Mouse (Mus musculus) heart, embryonic 16.5 days (tissue): Measurements from ENCODE around the gene Abhd2. TPM values are rescaled to one million over a fixed set of nuclear protein-coding genes. Genes with fewer than 3 reads are reported as not detected.
A peak's percentile ranks its signal among the peaks of the same experiment; 100 is the strongest.

Experiments used
- ATAC-seq: fragments of 200-750 bp; cut with Nextera tagmentation; replicated peaks from 2 replicates; pipeline ENCODE4 v1.8.0; 2017; ENCODE audit warnings: moderate number of reproducible peaks; ENCODE audit not compliant: insufficient read depth, low FRiP score; ENCODE audit errors: extremely low read depth
- H3K27ac ChIP-seq: fragments of 300-500 bp; sonication (generic); 2 replicates; pipeline ENCODE4 v1.5.1; 2014; ENCODE audit warnings: mild to moderate bottlenecking, low read length, control low read depth, moderate library complexity
- H3K27me3 ChIP-seq: fragments of 300-500 bp; sonication (generic); 2 replicates; pipeline ENCODE4 v1.6.1; 2014; ENCODE audit warnings: low read length, mixed read lengths; ENCODE audit not compliant: control insufficient read depth, insufficient read depth
- H3K36me3 ChIP-seq: fragments of 300-500 bp; sonication (generic); 2 replicates; pipeline ENCODE4 v1.6.1; 2014; ENCODE audit not compliant: control insufficient read depth, insufficient read depth
- H3K4me1 ChIP-seq: fragments of 300-500 bp; sonication (generic); 2 replicates; pipeline ENCODE4 v1.6.1; 2014; ENCODE audit warnings: low read length, mixed read lengths; ENCODE audit not compliant: control insufficient read depth, insufficient read depth
- H3K4me2 ChIP-seq: fragments of 300-500 bp; sonication (generic); 2 replicates; pipeline ENCODE4 v1.6.1; 2014; ENCODE audit warnings: low read depth, mild to moderate bottlenecking, control low read depth, low read length
- H3K4me3 ChIP-seq: fragments of 300-500 bp; sonication (generic); 2 replicates; pipeline ENCODE4 v1.5.1; 2014; ENCODE audit warnings: mild to moderate bottlenecking, control low read depth, low read length
- H3K9ac ChIP-seq: fragments of 300-500 bp; sonication (generic); 2 replicates; pipeline ENCODE4 v1.6.1; 2014; ENCODE audit warnings: low read length, control low read depth
- H3K9me3 ChIP-seq: fragments of 300-500 bp; sonication (generic); replicated peaks from 2 replicates; pipeline ENCODE4 v1.6.1; 2016; ENCODE audit warnings: low read length; ENCODE audit not compliant: control insufficient read depth
- WGBS: fragments of 180-500 bp; shearing (Covaris S2); extraction: QIAGEN DNeasy Blood & Tissue Kit; methylation state at CpG from one replicate; pipeline ENCODE4 v1.1.7; 2014; 5-methylcytosine and 5-hydroxymethylcytosine counted together
- polyA plus RNA-seq: library from polyadenylated mRNA; unstranded; fragments of >200 nt; fragmentation: Nextera tagmentation; extraction: Ambion mirVana; gene quantifications from 2 replicates; pipeline ENCODE4 v1.2.1, GENCODE M21; 2015

The Abhd2 gene
- 4.1 and 4.9 TPM in 2 replicates for polyA plus RNA-seq

- peak; percentile 100 for ATAC-seq
- WGBS, result under 1% methylated on average over 54 of the region's 54 CpGs
Observed at GRCm38 (mm10) chr7:79272789-79273718, at the start of gene Abhd2. TSS of gene Abhd2 (plus strand) at chr7:79273199.

GRCm38 (mm10) chr7:79225477-79225876, 47.5 kb upstream of the Abhd2 start:
- no peak overlapping the region for H3K4me2 ChIP-seq
- H3K4me1 ChIP-seq, result peaks cover 7% of the 10 kb centered on the region
- no peak overlapping the region for H3K27ac ChIP-seq
- no peak overlapping the region for H3K9ac ChIP-seq
- no peak for ATAC-seq
- H3K4me3 ChIP-seq, result no peak overlapping the region
- H3K36me3 ChIP-seq, result no peaks in the 10 kb centered on the region
- 72% methylated on average over 8 of the region's 8 CpGs for WGBS
- no peaks in the 10 kb centered on the region for H3K9me3 ChIP-seq
- no peaks in the 10 kb centered on the region for H3K27me3 ChIP-seq

More at GRCm38 (mm10) chr7:79272789-79273718, at the start of gene Abhd2:
- Histone ChIP-seq H3K27me3 (no peaks in the 10 kb centered on the region), H3K4me3 (peak within 1 kb of the TSS; percentile 88), H3K27ac (peak within 1 kb of the TSS; percentile 68), H3K9ac (peak within 1 kb of the TSS; percentile 92), H3K4me2 (peak within 1 kb of the TSS; percentile 93), H3K4me1 (peaks cover 24% of the 10 kb centered on the region), H3K36me3 (no peaks in the 10 kb centered on the region), H3K9me3 (no peaks in the 10 kb centered on the region)

- no peak for ATAC-seq
- Histone ChIP-seq H3K4me3 (no peak overlapping the region), H3K4me2 (no peak overlapping the region), H3K27me3 (no peaks in the 10 kb centered on the region), H3K27ac (no peak overlapping the region), H3K9me3 (no peaks in the 10 kb centered on the region), H3K9ac (no peak overlapping the region), H3K36me3 (no peaks in the 10 kb centered on the region), H3K4me1 (peaks cover 4% of the 10 kb centered on the region; the same call in 1 of the 2 replicates)
- 82% methylated on average over 5 of the region's 5 CpGs for WGBS
Observed at GRCm38 (mm10) chr7:79226172-79226571, 46.8 kb upstream of the Abhd2 start.

GRCm38 (mm10) chr7:79226834-79227486, 46.0 kb upstream of the Abhd2 start:
- Histone ChIP-seq H3K36me3 (no peaks in the 10 kb centered on the region), H3K27me3 (no peaks in the 10 kb centered on the region), H3K9me3 (no peaks in the 10 kb centered on the region), H3K9ac (no peak overlapping the region), H3K4me2 (no peak overlapping the region), H3K27ac (no peak overlapping the region), H3K4me1 (no peaks in the 10 kb centered on the region), H3K4me3 (no peak overlapping the region)
- no peak for ATAC-seq
- WGBS, result 82% methylated on average over 6 of the region's 10 CpGs

GRCm38 (mm10) chr7:79228471-79228870, 44.5 kb upstream of the Abhd2 start:
- H3K4me3 ChIP-seq, result no peak overlapping the region

GRCm38 (mm10) chr7:79231577-79231976, 41.4 kb upstream of the Abhd2 start:
- H3K36me3 ChIP-seq, result no peaks in the 10 kb centered on the region
- H3K4me2 ChIP-seq, result no peak overlapping the region
- 64% methylated on average over 2 of the region's 2 CpGs for WGBS
- H3K27ac ChIP-seq, result no peak overlapping the region
- ATAC-seq, result no peak
- no peak overlapping the region for H3K4me3 ChIP-seq
- H3K27me3 ChIP-seq, result no peaks in the 10 kb centered on the region
- no peak overlapping the region for H3K9ac ChIP-seq
- H3K9me3 ChIP-seq, result no peaks in the 10 kb centered on the region
- H3K4me1 ChIP-seq, result no peaks in the 10 kb centered on the region

More at GRCm38 (mm10) chr7:79228471-79228870, 44.5 kb upstream of the Abhd2 start:
- peak; percentile 79 for ATAC-seq
- Histone ChIP-seq H3K27ac (no peak overlapping the region), H3K9me3 (no peaks in the 10 kb centered on the region), H3K9ac (no peak overlapping the region), H3K4me2 (no peak overlapping the region), H3K36me3 (no peaks in the 10 kb centered on the region), H3K27me3 (no peaks in the 10 kb centered on the region), H3K4me1 (no peaks in the 10 kb centered on the region)
- WGBS, result 16% methylated on average over 9 of the region's 9 CpGs

GRCm38 (mm10) chr7:79232048-79232447, 41.0 kb upstream of the Abhd2 start:
- H3K27ac ChIP-seq, result no peak overlapping the region
- H3K4me3 ChIP-seq, result no peak overlapping the region
- H3K9ac ChIP-seq, result no peak overlapping the region
- no peaks in the 10 kb centered on the region for H3K4me1 ChIP-seq
- no peak for ATAC-seq
- H3K9me3 ChIP-seq, result no peaks in the 10 kb centered on the region
- WGBS, result 76% methylated on average over 10 of the region's 10 CpGs
- no peaks in the 10 kb centered on the region for H3K36me3 ChIP-seq
- H3K27me3 ChIP-seq, result no peaks in the 10 kb centered on the region
- no peak overlapping the region for H3K4me2 ChIP-seq

- Histone ChIP-seq H3K27me3 (no peaks in the 10 kb centered on the region), H3K4me3 (no peak overlapping the region), H3K4me2 (no peak overlapping the region), H3K9me3 (no peaks in the 10 kb centered on the region), H3K4me1 (peaks cover 6% of the 10 kb centered on the region; the same call in 1 of the 2 replicates), H3K36me3 (no peaks in the 10 kb centered on the region), H3K27ac (no peak overlapping the region), H3K9ac (no peak overlapping the region)
- ATAC-seq, result no peak
- 65% methylated on average over 5 of the region's 5 CpGs for WGBS
Observed at GRCm38 (mm10) chr7:79238741-79239140, 34.3 kb upstream of the Abhd2 start.
